ENCODE assay signal across 8 mouse cellular contexts in genomic region chr19:56776719-56777382, GRCm38 (mm10). TPM values are rescaled to one million over a fixed set of nuclear protein-coding genes. Genes with fewer than 3 reads are reported as not detected.
A peak's percentile ranks its signal among the peaks of the same experiment; 100 is the strongest.
DNase-seq lines count a peak whose midpoint lies in the region; ATAC-seq and TF ChIP-seq lines count a peak whose summit lies in the region.

No protein-coding gene starts in this region.

- no peaks in the 10 kb centered on the region for H3K27me3 ChIP-seq in testis, adult 2 months (ENCODE audit: control insufficient read depth, insufficient read depth, low read length)
- no peaks in the 10 kb centered on the region; the same call in 1 of the 2 replicates for H3K27me3 ChIP-seq in intestine, postnatal 0 days (replicated peaks; ENCODE audit: control insufficient read depth, insufficient read depth, low read length)
- peaks cover 25% of the 10 kb centered on the region for H3K27me3 ChIP-seq in limb, embryonic 15.5 days

- TF ChIP-seq CTCF in testis, adult 2 months (IDR thresholded peaks at IDR 0.05; ENCODE audit: control insufficient read depth, insufficient read depth, insufficient replicate concordance, low read depth, low read length), result peak; percentile 40; the same call in 1 of the 2 replicates
- peak; percentile 75 for TF ChIP-seq CTCF in gastrocnemius, adult 2 months (IDR thresholded peaks at IDR 0.05)
- peak; percentile 89 for TF ChIP-seq CTCF in intestine, postnatal 0 days (IDR thresholded peaks at IDR 0.05; ENCODE audit: low read depth)

- peaks cover 3% of the 10 kb centered on the region; the same call in 1 of the 2 replicates for H3K4me1 ChIP-seq in testis, adult 2 months (ENCODE audit: control insufficient read depth, insufficient read depth, low read length)
- H3K4me1 ChIP-seq in intestine, postnatal 0 days (replicated peaks; ENCODE audit: control insufficient read depth, insufficient read depth, low read length), result 0 out of 2 replicates have a peak, but pooled peaks cover 8% of the 10 kb centered on the region
- peaks cover 28% of the 10 kb centered on the region for H3K4me1 ChIP-seq in limb, embryonic 15.5 days

- no peaks in the 10 kb centered on the region for H3K36me3 ChIP-seq in testis, adult 2 months (ENCODE audit: control insufficient read depth, insufficient read depth, low read length)
- no peaks in the 10 kb centered on the region for H3K36me3 ChIP-seq in intestine, postnatal 0 days (ENCODE audit: control insufficient read depth, insufficient read depth)
- 0 out of 2 replicates have a peak, but pooled peaks cover 3% of the 10 kb centered on the region for H3K36me3 ChIP-seq in limb, embryonic 15.5 days

- H3K9me3 ChIP-seq in intestine, postnatal 0 days (ENCODE audit: control insufficient read depth), result no peaks in the 10 kb centered on the region
- no peaks in the 10 kb centered on the region for H3K9me3 ChIP-seq in limb, embryonic 15.5 days

- H3K9ac ChIP-seq in intestine, postnatal 0 days (ENCODE audit: low read depth, low read length), result no peak overlapping the region
- no peak overlapping the region for H3K9ac ChIP-seq in limb, embryonic 15.5 days

- H3K4me3 ChIP-seq in testis, adult 2 months (ENCODE audit: control insufficient read depth, low read depth, low read length), result no peak overlapping the region
- peak overlapping the region; percentile 61 for H3K4me3 ChIP-seq in gastrocnemius, adult 2 months
- H3K4me3 ChIP-seq in intestine, postnatal 0 days (ENCODE audit: low read depth, low read length), result no peak overlapping the region
- H3K4me3 ChIP-seq in limb, embryonic 15.5 days, result no peak overlapping the region

- intact Hi-C loops in gastrocnemius, adult 2 months (cut with DNase I), result loop anchor here (1.0 to 5.0 kb wide), 3 partner anchors 190 to 354 kb away; no protein-coding TSS in a partner anchor

- peak overlapping the region; percentile 43 for H3K4me2 ChIP-seq in intestine, postnatal 0 days (replicated peaks; ENCODE audit: low read depth)
- H3K4me2 ChIP-seq in limb, embryonic 15.5 days, result peak overlapping the region; percentile 30

- no peak for DNase-seq in testis, postnatal 14 days (ENCODE audit: low spot score)
- DNase-seq in brain, embryonic 18.5 days (ENCODE audit: low read depth, low spot score), result peak; percentile 37
- DNase-seq in gastrocnemius, adult 2 months, result peak; percentile 64
- no peak for DNase-seq in MN1 (ENCODE audit: low spot score)

- no peak overlapping the region for H3K27ac ChIP-seq in testis, adult 2 months (ENCODE audit: control insufficient read depth, insufficient read depth, low read depth, low read length)
- peak overlapping the region; percentile 10; the same call in 1 of the 2 replicates for H3K27ac ChIP-seq in gastrocnemius, adult 2 months
- no peak overlapping the region for H3K27ac ChIP-seq in intestine, postnatal 0 days (ENCODE audit: low read depth, low read length)
- H3K27ac ChIP-seq in limb, embryonic 15.5 days, result no peak overlapping the region

- WGBS in intestine, postnatal 0 days, result 23% methylated on average over 16 of the region's 16 CpGs
- 20% methylated on average over 16 of the region's 16 CpGs for WGBS in limb, embryonic 15.5 days

- TF ChIP-seq POLR2A in testis, adult 2 months (IDR thresholded peaks at IDR 0.05; ENCODE audit: control insufficient read depth, low read depth, low read length), result no peak

- peak; percentile 43 for ATAC-seq in intestine, postnatal 0 days
- no peak for ATAC-seq in limb, embryonic 15.5 days (ENCODE audit: insufficient number of reproducible peaks, low FRiP score, low TSS enrichment, low read depth)
- ATAC-seq in neutrophil, adult 5-6 weeks (ENCODE audit: extremely low read depth, insufficient number of reproducible peaks, low FRiP score, poor library complexity, severe bottlenecking), result peak; percentile 33; the same call in 1 of the 2 replicates

RNA-seq across cellular contexts. Expression of gene Ccdc186, which starts 45.1 kb away (rescaled TPM):
- 13.5 and 14.2 TPM in 2 replicates for polyA plus RNA-seq in testis, adult 2 months (2012; rRNA removed)
- 10 to 100 TPM; 23.1 to 26.7 TPM for total RNA-seq in gastrocnemius, adult 2 months (2021)
- polyA plus RNA-seq in intestine, postnatal 0 days (2015; fragmentation: Nextera tagmentation; extraction: Ambion mirVana), result 11.3 and 11.8 TPM in 2 replicates
- 27.4 and 29.9 TPM in 2 replicates for polyA plus RNA-seq in limb, embryonic 15.5 days (2015; fragmentation: Nextera tagmentation; extraction: Ambion mirVana)
- total RNA-seq in neutrophil, adult 5-6 weeks (2017), result 72.7 and 73.7 TPM in 2 replicates

RNA-seq across cellular contexts. Expression of gene Tdrd1, which starts 49.2 kb away (rescaled TPM):
- polyA plus RNA-seq in testis, adult 2 months (2012; rRNA removed), result 55.7 and 67.1 TPM in 2 replicates
- total RNA-seq in gastrocnemius, adult 2 months (2021), result not detected
- 0.12 and 0.13 TPM in 2 replicates for polyA plus RNA-seq in intestine, postnatal 0 days (2015; fragmentation: Nextera tagmentation; extraction: Ambion mirVana)
- 3.3 and 3.5 TPM in 2 replicates for polyA plus RNA-seq in limb, embryonic 15.5 days (2015; fragmentation: Nextera tagmentation; extraction: Ambion mirVana)
- total RNA-seq in neutrophil, adult 5-6 weeks (2017), result not detected in 2 replicates

RNA-seq across cellular contexts. Expression of gene Adrb1, which starts 54.9 kb away (rescaled TPM):
- 1.2 and 1.4 TPM in 2 replicates for polyA plus RNA-seq in testis, adult 2 months (2012; rRNA removed)
- total RNA-seq in gastrocnemius, adult 2 months (2021), result under 1 TPM; 0.11 to 0.13 TPM
- 1.0 and 1.3 TPM in 2 replicates for polyA plus RNA-seq in intestine, postnatal 0 days (2015; fragmentation: Nextera tagmentation; extraction: Ambion mirVana)
- 0.30 and 0.79 TPM in 2 replicates for polyA plus RNA-seq in limb, embryonic 15.5 days (2015; fragmentation: Nextera tagmentation; extraction: Ambion mirVana)
- total RNA-seq in neutrophil, adult 5-6 weeks (2017), result 0.12 TPM in 1 of 2 replicates, not detected in the other

Comparison
In these comparisons a context has a peak if more than half of its experiments do, and no peak if none do; other contexts are left out.
1. DNase-seq: peak in brain, embryonic 18.5 days (single experiment) and gastrocnemius, adult 2 months (single experiment); none in testis, postnatal 14 days (single experiment) and MN1 (single experiment).
2. RNA of gene Tdrd1, which starts 49.2 kb away (polyA plus RNA-seq): 55.7 to 67.1 TPM in testis, adult 2 months; 3.3 to 3.5 TPM in limb, embryonic 15.5 days and 0.12 to 0.13 TPM in intestine, postnatal 0 days; every median in the first group is over 10 times any median in the second.
3. Peak in every context shown above with its lines, with median percentiles within 50 percentile points of each other: CTCF ChIP-seq.